In the genomic region with DNA sequence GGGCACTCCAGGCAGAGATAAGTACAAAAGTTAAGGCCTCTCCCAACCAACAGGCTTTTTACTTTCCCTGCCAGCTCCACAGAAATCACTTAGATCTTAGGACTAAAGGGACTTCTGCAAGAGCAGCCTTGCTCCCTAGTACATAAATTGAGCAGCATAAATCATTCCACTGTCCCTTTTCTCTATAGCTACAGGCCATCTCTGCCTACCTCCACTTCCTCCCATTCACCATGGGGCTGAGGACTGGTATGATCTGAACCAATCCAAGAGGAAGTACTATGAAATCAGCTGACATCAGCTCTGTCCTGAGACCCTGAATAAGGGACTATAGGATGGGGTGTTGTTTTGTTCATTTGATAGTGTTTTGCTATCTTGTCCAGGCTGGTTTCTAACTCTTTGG, we compare ENCODE assay signal across 8 mouse cellular contexts. TPM values are rescaled to one million over a fixed set of nuclear protein-coding genes. Genes with fewer than 3 reads are reported as not detected.
DNase-seq lines count a peak whose midpoint lies in the region; ATAC-seq and TF ChIP-seq lines count a peak whose summit lies in the region.

No protein-coding gene starts in this region.

- H3K4me1 ChIP-seq in heart, embryonic 10.5 days, result peaks cover 88% of the 10 kb centered on the region
- H3K4me1 ChIP-seq in ES-Bruce4 (ENCODE audit: control insufficient read depth, insufficient read depth, low read length), result no peaks in the 10 kb centered on the region
- peaks cover 27% of the 10 kb centered on the region for H3K4me1 ChIP-seq in hindbrain, embryonic 11.5 days (replicated peaks; ENCODE audit: control insufficient read depth, insufficient read depth, low read length)

- no peak for TF ChIP-seq EP300 in ES-Bruce4 (IDR thresholded peaks at IDR 0.05; ENCODE audit: insufficient read depth, low read depth, low read length)

- H3K9me3 ChIP-seq in heart, embryonic 10.5 days, result no peaks in the 10 kb centered on the region
- H3K9me3 ChIP-seq in ES-Bruce4 (replicated peaks; ENCODE audit: control insufficient read depth, insufficient read depth, low read length, poor library complexity, severe bottlenecking), result no peaks in the 10 kb centered on the region
- H3K9me3 ChIP-seq in hindbrain, embryonic 11.5 days (ENCODE audit: control insufficient read depth, low read length), result no peaks in the 10 kb centered on the region

- no peak for TF ChIP-seq POLR2A in ES-Bruce4 (IDR thresholded peaks at IDR 0.05; ENCODE audit: insufficient read depth, low read length)

- H3K4me3 ChIP-seq in heart, embryonic 10.5 days, result peak overlapping the region; percentile 47
- peak overlapping the region; percentile 31; the same call in 1 of the 2 replicates for H3K4me3 ChIP-seq in ES-Bruce4 (ENCODE audit: low read depth, low read length)
- 0 out of 2 replicates have a peak overlapping the region, but pooled peaks have one; percentile 6 for H3K4me3 ChIP-seq in hindbrain, embryonic 11.5 days (ENCODE audit: low read depth, low read length)

- H3K27me3 ChIP-seq in heart, embryonic 10.5 days (ENCODE audit: insufficient read depth, poor library complexity, severe bottlenecking), result no peaks in the 10 kb centered on the region
- H3K27me3 ChIP-seq in ES-Bruce4 (ENCODE audit: control insufficient read depth, insufficient read depth, low read length, poor library complexity, severe bottlenecking), result no peaks in the 10 kb centered on the region
- no peaks in the 10 kb centered on the region for H3K27me3 ChIP-seq in hindbrain, embryonic 11.5 days (ENCODE audit: control insufficient read depth, insufficient read depth, low read length)

- ATAC-seq in hindbrain, embryonic 11.5 days (ENCODE audit: low FRiP score), result peak; percentile 75
- peak; percentile 33 for ATAC-seq in megakaryocyte progenitor cell, adult 5-6 weeks (replicated peaks; ENCODE audit: poor library complexity)

- peak overlapping the region; percentile 81 for H3K27ac ChIP-seq in heart, embryonic 10.5 days
- peak overlapping the region; percentile 99 for H3K27ac ChIP-seq in ES-Bruce4 (ENCODE audit: insufficient read depth, low read length)
- H3K27ac ChIP-seq in hindbrain, embryonic 11.5 days (ENCODE audit: low read depth, low read length), result peak overlapping the region; percentile 89

- H3K9ac ChIP-seq in ES-Bruce4 (ENCODE audit: low read depth, poor library complexity, severe bottlenecking), result peak overlapping the region; percentile 63
- H3K9ac ChIP-seq in hindbrain, embryonic 11.5 days (ENCODE audit: low read depth, low read length), result peak overlapping the region; percentile 12; the same call in 1 of the 2 replicates

- no peak for TF ChIP-seq CTCF in ES-Bruce4 (IDR thresholded peaks at IDR 0.05; ENCODE audit: low read depth, low read length)

- peaks cover 9% of the 10 kb centered on the region; the same call in 1 of the 2 replicates for H3K36me3 ChIP-seq in heart, embryonic 10.5 days
- H3K36me3 ChIP-seq in ES-Bruce4 (ENCODE audit: control insufficient read depth, insufficient read depth, low read length, poor library complexity, severe bottlenecking), result peaks cover 16% of the 10 kb centered on the region
- no peaks in the 10 kb centered on the region; the same call in 1 of the 2 replicates for H3K36me3 ChIP-seq in hindbrain, embryonic 11.5 days (ENCODE audit: control insufficient read depth, insufficient read depth, low read length)

- DNase-seq in heart, embryonic 10.5 days (ENCODE audit: low spot score), result no peak
- no peak for DNase-seq in heart, adult 11 months
- DNase-seq in hindbrain, embryonic 11.5 days (ENCODE audit: low spot score), result no peak
- DNase-seq in frontal cortex, adult 2 months (ENCODE audit: extremely low spot score in 1 of 2, low spot score in 1 of 2), result no peak
- no peak for DNase-seq in thymus, postnatal 36 days
- no peak for DNase-seq in gastrocnemius, postnatal 10 days

- H3K4me2 ChIP-seq in hindbrain, embryonic 11.5 days (replicated peaks; ENCODE audit: low read depth, low read length), result peak overlapping the region; percentile 1

RNA-seq across cellular contexts. Expression of gene Arid1a, which starts 26.4 kb away (rescaled TPM):
- 23.8 and 31.5 TPM in 2 replicates for polyA plus RNA-seq in heart, embryonic 10.5 days (2016; fragmentation: Nextera tagmentation; extraction: Ambion mirVana)
- 119 and 123 TPM in 2 replicates for polyA plus RNA-seq in ES-Bruce4 (2011; ENCODE audit: insufficient read depth, insufficient read length, low read depth, missing spikeins)
- polyA plus RNA-seq in hindbrain, embryonic 11.5 days (2014; fragmentation: Nextera tagmentation; extraction: Ambion mirVana), result 40.8 and 51.6 TPM in 2 replicates
- total RNA-seq in megakaryocyte progenitor cell, adult 5-6 weeks (2015), result 106 and 108 TPM in 2 replicates
- total RNA-seq in megakaryocyte progenitor cell, adult 5-6 weeks (2017), result 27.0 and 30.0 TPM in 2 replicates
- 57.0 and 57.7 TPM in 2 replicates for polyA plus RNA-seq in frontal cortex, adult 2 months (2012; rRNA removed)
- total RNA-seq in gastrocnemius, postnatal 10 days (2021), result 10 to 100 TPM; 33.5 to 44.1 TPM

RNA-seq across cellular contexts. Expression of gene Pigv, which starts 57.7 kb away (rescaled TPM):
- polyA plus RNA-seq in heart, embryonic 10.5 days (2016; fragmentation: Nextera tagmentation; extraction: Ambion mirVana), result 15.2 and 16.4 TPM in 2 replicates
- polyA plus RNA-seq in ES-Bruce4 (2011; ENCODE audit: insufficient read depth, insufficient read length, low read depth, missing spikeins), result 12.8 and 15.2 TPM in 2 replicates
- polyA plus RNA-seq in hindbrain, embryonic 11.5 days (2014; fragmentation: Nextera tagmentation; extraction: Ambion mirVana), result 10.0 and 10.7 TPM in 2 replicates
- 5.1 and 8.5 TPM in 2 replicates for total RNA-seq in megakaryocyte progenitor cell, adult 5-6 weeks (2015)
- total RNA-seq in megakaryocyte progenitor cell, adult 5-6 weeks (2017), result 5.0 and 5.2 TPM in 2 replicates
- 7.5 and 8.2 TPM in 2 replicates for polyA plus RNA-seq in frontal cortex, adult 2 months (2012; rRNA removed)
- 10 to 100 TPM; 10.2 to 10.6 TPM for total RNA-seq in gastrocnemius, postnatal 10 days (2021)
